Mouse (Mus musculus): ENCODE results near the gene Clint1. TPM values are rescaled to one million over a fixed set of nuclear protein-coding genes. Genes with fewer than 3 reads are reported as not detected.
A peak's percentile ranks its signal among the peaks of the same experiment; 100 is the strongest.

The Clint1 gene
- polyA plus RNA-seq, 1 experiment: 2.0 TPM

DNA sequence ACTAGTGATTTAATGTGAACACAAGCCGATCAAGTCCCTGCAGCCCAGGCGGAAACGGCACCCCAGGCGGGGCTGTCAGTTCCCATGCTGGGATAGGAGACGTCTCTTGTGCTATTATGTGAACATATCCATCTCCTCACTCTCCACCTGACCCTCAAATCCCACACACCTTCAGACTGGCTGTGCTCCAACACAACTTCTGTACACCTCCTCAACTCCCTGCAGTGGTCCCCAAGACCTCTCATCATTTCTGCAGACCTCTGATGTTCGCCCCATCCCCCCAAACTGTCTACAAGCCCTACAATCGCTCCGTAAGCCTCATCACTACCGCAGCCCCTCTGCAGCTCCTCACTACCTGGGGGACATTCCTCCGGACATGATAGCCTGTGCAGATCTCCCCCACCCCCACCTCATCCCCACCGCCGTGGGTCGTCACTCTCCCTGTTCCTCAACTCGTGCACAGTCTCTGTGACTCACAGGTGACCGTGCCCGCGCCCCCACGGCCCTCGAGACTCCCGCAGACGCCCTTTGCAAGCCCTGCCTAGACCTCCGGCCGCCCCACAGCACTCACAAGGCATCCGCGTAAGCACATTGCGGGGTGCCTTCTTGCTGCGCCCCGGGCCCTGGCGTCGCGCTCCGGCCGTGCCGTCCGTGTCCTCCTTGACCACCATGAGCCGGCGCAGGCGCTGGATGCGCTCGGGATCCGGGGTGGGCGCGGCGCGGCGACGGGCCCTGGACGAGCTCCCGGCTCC, 92.2 kb downstream of the Clint1 start:
- H3K9me3 ChIP-seq (ENCODE audit: control insufficient read depth, low read length): no peaks in the 10 kb centered on the region
- H3K36me3 ChIP-seq (ENCODE audit: control insufficient read depth): peaks cover 27% of the 10 kb centered on the region
- TF ChIP-seq TAL1 (IDR thresholded peaks at IDR 0.05; ENCODE audit: low read length) (no peak), GATA1 (IDR thresholded peaks at IDR 0.05; ENCODE audit: low read length) (no peak)
- peak overlapping the region; percentile 91 for H3K4me3 ChIP-seq (replicated peaks)
- no peaks in the 10 kb centered on the region for H3K27me3 ChIP-seq (ENCODE audit: control insufficient read depth)
- peaks cover 28% of the 10 kb centered on the region for H3K4me1 ChIP-seq (ENCODE audit: control insufficient read depth)

DNA sequence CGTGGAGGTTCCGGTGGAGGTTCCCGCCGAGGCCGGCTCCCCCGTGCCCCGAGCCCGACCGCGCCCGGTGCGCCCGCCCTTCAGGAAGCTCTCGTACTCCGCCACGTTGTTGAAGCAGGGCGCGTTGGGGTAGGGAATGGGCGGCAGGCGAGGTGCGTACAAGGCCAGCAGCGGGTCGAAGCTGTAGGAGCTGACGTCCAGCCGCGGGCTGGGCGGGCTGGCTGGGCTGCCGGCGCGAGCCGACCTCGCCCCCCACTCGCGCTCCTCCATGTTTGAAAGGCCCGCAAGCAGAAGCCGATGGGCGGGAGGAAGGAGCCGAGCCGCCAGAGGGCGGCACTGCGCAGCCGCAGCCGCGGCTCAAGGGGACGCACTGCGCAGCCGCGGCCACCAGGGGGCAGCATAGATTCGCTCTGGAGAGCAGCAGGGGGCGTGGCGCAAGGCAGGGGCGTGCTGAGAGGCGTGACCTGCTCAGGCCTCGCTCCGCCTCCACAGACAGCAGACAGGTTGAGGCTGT, 92.8 kb downstream of the Clint1 start, which contains the start of gene Lsm11:
Gene Lsm11, minus strand, starts transcription at position 293 of the 514 bp plus-strand sequence.
- TF ChIP-seq GATA1 (IDR thresholded peaks at IDR 0.05; ENCODE audit: low read length) (no peak), TAL1 (IDR thresholded peaks at IDR 0.05; ENCODE audit: low read length) (no peak)
- Histone ChIP-seq H3K9me3 (ENCODE audit: control insufficient read depth, low read length) (no peaks in the 10 kb centered on the region), H3K4me1 (ENCODE audit: control insufficient read depth) (peaks cover 28% of the 10 kb centered on the region), H3K4me3 (replicated peaks) (peak within 1 kb of the TSS; percentile 91), H3K36me3 (ENCODE audit: control insufficient read depth) (peaks cover 30% of the 10 kb centered on the region), H3K27me3 (ENCODE audit: control insufficient read depth) (no peaks in the 10 kb centered on the region)

GRCm38 (mm10) chr11:45946796-45947195, 94.9 kb downstream of the Clint1 start:
- H3K9me3 ChIP-seq (ENCODE audit: control insufficient read depth, low read length): no peaks in the 10 kb centered on the region
- TF ChIP-seq TAL1 (IDR thresholded peaks at IDR 0.05; ENCODE audit: low read length): no peak
- TF ChIP-seq GATA1 (IDR thresholded peaks at IDR 0.05; ENCODE audit: low read length): no peak
- peaks cover 25% of the 10 kb centered on the region for H3K4me1 ChIP-seq (ENCODE audit: control insufficient read depth)
- H3K36me3 ChIP-seq (ENCODE audit: control insufficient read depth): peaks cover 38% of the 10 kb centered on the region
- no peak overlapping the region for H3K4me3 ChIP-seq (replicated peaks)
- no peaks in the 10 kb centered on the region for H3K27me3 ChIP-seq (ENCODE audit: control insufficient read depth)

DNA sequence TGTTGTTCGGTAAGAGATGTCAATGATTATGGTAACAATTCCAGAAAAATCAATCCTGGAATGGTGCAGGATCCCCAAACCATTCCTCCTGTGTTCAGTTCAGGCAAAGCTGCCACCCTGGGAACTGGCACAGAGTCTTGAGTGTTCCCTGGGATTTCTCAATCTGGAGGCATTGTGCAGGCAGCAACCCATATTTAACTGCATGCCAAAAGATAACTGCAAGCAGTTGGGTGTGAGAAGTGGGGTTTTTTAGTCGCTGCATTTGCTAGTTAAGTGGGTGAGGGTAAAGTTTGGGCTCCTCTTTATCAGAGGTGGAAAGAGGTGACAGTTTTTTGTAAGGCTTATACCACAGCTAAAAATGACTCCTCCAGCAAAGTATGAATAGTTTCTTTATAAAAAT, 95.6 kb downstream of the Clint1 start:
- H3K9me3 ChIP-seq (ENCODE audit: control insufficient read depth, low read length): no peaks in the 10 kb centered on the region
- no peaks in the 10 kb centered on the region for H3K27me3 ChIP-seq (ENCODE audit: control insufficient read depth)
- H3K36me3 ChIP-seq (ENCODE audit: control insufficient read depth): peaks cover 43% of the 10 kb centered on the region
- peaks cover 25% of the 10 kb centered on the region for H3K4me1 ChIP-seq (ENCODE audit: control insufficient read depth)
- no peak overlapping the region for H3K4me3 ChIP-seq (replicated peaks)
- TF ChIP-seq TAL1 (IDR thresholded peaks at IDR 0.05; ENCODE audit: low read length) (no peak), GATA1 (IDR thresholded peaks at IDR 0.05; ENCODE audit: low read length) (no peak)

DNA sequence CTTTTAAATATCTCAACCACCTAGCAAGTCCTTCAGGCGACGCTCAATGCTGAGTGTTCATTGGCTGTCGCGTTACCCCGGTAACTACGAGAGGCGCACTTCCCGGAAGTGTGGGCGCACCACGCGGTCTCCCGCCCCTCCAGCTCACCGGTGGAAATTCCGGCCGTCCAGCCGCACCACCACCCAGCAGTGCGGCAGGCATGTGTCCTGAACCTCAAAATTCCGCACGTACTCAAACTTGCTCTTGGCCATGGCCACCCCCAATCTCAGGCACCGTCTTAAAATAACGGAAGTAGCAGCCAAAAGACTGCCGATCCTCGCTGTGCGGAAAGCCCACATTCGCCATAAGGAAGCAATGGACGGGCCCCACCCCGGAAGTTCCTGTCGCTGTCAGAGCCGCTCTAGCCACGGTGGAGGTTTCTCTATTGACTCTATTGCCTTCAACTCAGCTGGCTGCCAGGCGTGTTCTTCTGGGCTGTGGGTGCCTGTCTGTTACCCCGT, 103.3 kb downstream of the Clint1 start, which contains the start of gene Thg1l:
Gene Thg1l, minus strand, starts transcription at position 368 of the 501 bp plus-strand sequence.
- H3K27me3 ChIP-seq (ENCODE audit: control insufficient read depth): no peaks in the 10 kb centered on the region
- TF ChIP-seq TAL1 (IDR thresholded peaks at IDR 0.05; ENCODE audit: low read length) (no peak), GATA1 (IDR thresholded peaks at IDR 0.05; ENCODE audit: low read length) (no peak)
- peak within 1 kb of the TSS; percentile 84 for H3K4me3 ChIP-seq (replicated peaks)
- H3K4me1 ChIP-seq (ENCODE audit: control insufficient read depth): peaks cover 15% of the 10 kb centered on the region
- H3K36me3 ChIP-seq (ENCODE audit: control insufficient read depth): peaks cover 29% of the 10 kb centered on the region
- no peaks in the 10 kb centered on the region for H3K9me3 ChIP-seq (ENCODE audit: control insufficient read depth, low read length)

DNA sequence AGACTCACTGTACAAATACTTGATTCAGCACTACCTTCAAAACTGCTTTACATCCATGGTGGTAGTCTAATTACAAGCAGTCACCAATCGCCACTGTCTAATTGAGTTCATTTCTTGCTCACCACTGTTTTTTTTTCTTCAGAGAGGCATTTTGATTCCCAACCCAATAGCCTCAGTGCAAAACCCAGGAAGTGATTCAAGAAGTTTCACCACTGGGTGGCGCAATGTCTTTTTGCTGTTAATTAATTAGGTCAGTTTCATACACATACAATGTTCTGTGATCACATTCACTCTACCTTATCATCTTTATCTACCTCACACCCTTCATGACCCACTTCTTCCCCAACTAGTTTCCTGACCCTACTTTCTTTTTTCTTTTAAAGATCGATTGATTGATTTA, 107.7 kb downstream of the Clint1 start:
- Histone ChIP-seq H3K4me1 (ENCODE audit: control insufficient read depth) (peaks cover 10% of the 10 kb centered on the region), H3K36me3 (ENCODE audit: control insufficient read depth) (no peaks in the 10 kb centered on the region), H3K27me3 (ENCODE audit: control insufficient read depth) (peaks cover 3% of the 10 kb centered on the region; the same call in 1 of the 2 replicates), H3K4me3 (replicated peaks) (no peak overlapping the region), H3K9me3 (ENCODE audit: control insufficient read depth, low read length) (no peaks in the 10 kb centered on the region)
- TF ChIP-seq GATA1 (IDR thresholded peaks at IDR 0.05; ENCODE audit: low read length) (no peak), TAL1 (IDR thresholded peaks at IDR 0.05; ENCODE audit: low read length) (no peak)

DNA sequence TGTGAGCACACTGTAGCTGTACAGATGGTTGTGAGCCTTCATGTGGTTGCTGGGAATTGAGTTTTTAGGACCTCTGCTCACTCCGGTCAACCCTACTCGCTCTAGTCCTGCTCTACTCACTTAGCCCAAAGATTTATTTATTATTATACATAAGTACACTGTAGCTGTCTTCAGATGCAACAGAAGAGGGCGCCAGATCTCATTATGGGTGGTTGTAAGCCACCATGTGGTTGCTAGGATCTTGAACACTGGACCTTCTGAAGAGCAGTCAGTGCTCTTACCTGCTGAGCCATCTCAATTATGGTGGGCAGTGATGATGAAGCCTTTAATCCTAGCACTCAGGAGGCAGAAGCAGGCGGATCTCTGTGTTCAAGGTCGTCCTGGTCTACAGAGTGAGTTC, 108.2 kb downstream of the Clint1 start:
- no peaks in the 10 kb centered on the region for H3K36me3 ChIP-seq (ENCODE audit: control insufficient read depth)
- TF ChIP-seq GATA1 (IDR thresholded peaks at IDR 0.05; ENCODE audit: low read length): no peak
- TF ChIP-seq TAL1 (IDR thresholded peaks at IDR 0.05; ENCODE audit: low read length): no peak
- H3K27me3 ChIP-seq (ENCODE audit: control insufficient read depth): peaks cover 3% of the 10 kb centered on the region; the same call in 1 of the 2 replicates
- H3K4me3 ChIP-seq (replicated peaks): no peak overlapping the region
- H3K4me1 ChIP-seq (ENCODE audit: control insufficient read depth): peaks cover 6% of the 10 kb centered on the region
- no peaks in the 10 kb centered on the region for H3K9me3 ChIP-seq (ENCODE audit: control insufficient read depth, low read length)

Other genes starting within 250 kb of the Clint1 start
- 1.0 and 1.2 TPM in 2 replicates for gene Lsm11, start 92.9 kb downstream of the Clint1 start, polyA plus RNA-seq (2012)
- gene Thg1l, start 103.4 kb downstream of the Clint1 start, polyA plus RNA-seq (2012): 0.18 and 0.53 TPM in 2 replicates
- gene Sox30, start 128.3 kb downstream of the Clint1 start, polyA plus RNA-seq (2012): not detected in 2 replicates
- gene Gm12166, start 200.3 kb downstream of the Clint1 start, polyA plus RNA-seq (2012): 0.06 and 0.12 TPM in 2 replicates
- 0.07 and 0.10 TPM in 2 replicates for gene Adam19, start 203.9 kb downstream of the Clint1 start, polyA plus RNA-seq (2012)

Data from erythroblast, embryonic 14.5 days (primary cell).